Mouse (Mus musculus) forebrain, embryonic 12.5 days (tissue): ENCODE measurements around the gene Phactr4. TPM values are rescaled to one million over a fixed set of nuclear protein-coding genes. Genes with fewer than 3 reads are reported as not detected.

Source experiments
- ATAC-seq: fragments of 200-750 bp; cut with Nextera tagmentation; 2 replicates; pipeline ENCODE4 v1.8.0; 2017; ENCODE audit warnings: moderate TSS enrichment; ENCODE audit not compliant: low FRiP score
- H3K27ac ChIP-seq: fragments of 300-500 bp; sonication (generic); 2 replicates; pipeline ENCODE4 v1.5.1; 2016; ENCODE audit warnings: mild to moderate bottlenecking
- H3K27me3 ChIP-seq: fragments of 300-500 bp; sonication (generic); 2 replicates; pipeline ENCODE4 v1.6.1; 2016; ENCODE audit warnings: mild to moderate bottlenecking
- H3K36me3 ChIP-seq: fragments of 300-500 bp; sonication (generic); replicated peaks from 2 replicates; pipeline ENCODE4 v1.6.1; 2016; ENCODE audit warnings: mild to moderate bottlenecking
- H3K4me1 ChIP-seq: fragments of 300-500 bp; sonication (generic); 2 replicates; pipeline ENCODE4 v1.6.1; 2016
- H3K4me2 ChIP-seq: fragments of 300-500 bp; sonication (generic); 2 replicates; pipeline ENCODE4 v1.6.1; 2016; ENCODE audit warnings: mild to moderate bottlenecking, moderate library complexity
- H3K4me3 ChIP-seq: fragments of 300-500 bp; sonication (generic); replicated peaks from 2 replicates; pipeline ENCODE4 v1.5.1; 2016; ENCODE audit warnings: mild to moderate bottlenecking
- H3K9ac ChIP-seq: fragments of 300-500 bp; sonication (generic); 2 replicates; pipeline ENCODE4 v1.6.1; 2016; ENCODE audit warnings: mild to moderate bottlenecking
- H3K9me3 ChIP-seq: fragments of 300-500 bp; sonication (generic); 2 replicates; pipeline ENCODE4 v1.6.1; 2016
- WGBS: fragments of 180-500 bp; shearing (Covaris S2); methylation state at CpG from one replicate; pipeline ENCODE4 v1.1.7; 2016; 5-methylcytosine and 5-hydroxymethylcytosine counted together
- polyA plus RNA-seq: library from polyadenylated mRNA; unstranded; fragments of >200 nt; fragmentation: Nextera tagmentation; extraction: Ambion mirVana; gene quantifications from 2 replicates; pipeline ENCODE4 v1.2.1, GENCODE M21; 2016

Gene Phactr4
- polyA plus RNA-seq, 1 experiment from 2014 or later: 22.3 TPM

DNA sequence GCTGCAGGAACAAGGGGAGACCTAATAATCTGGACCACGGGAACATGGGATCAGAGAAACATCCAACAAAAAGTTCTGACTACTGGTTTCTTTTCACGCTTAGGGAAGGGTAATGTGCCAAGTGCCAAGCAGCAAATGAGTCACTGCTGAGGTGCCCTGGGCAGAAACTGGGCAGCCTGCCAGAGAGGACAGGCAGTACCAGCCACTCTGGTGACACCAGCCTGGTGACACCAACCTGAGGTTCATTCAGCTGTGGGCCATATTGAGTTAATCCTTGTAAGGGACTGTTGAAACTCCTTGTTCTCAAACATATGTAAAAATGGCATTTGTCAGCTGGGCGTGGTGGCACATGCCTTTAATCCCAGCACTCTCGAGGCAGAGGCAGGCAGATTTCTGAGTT lies 67.7 kb downstream of the Phactr4 start:
- Histone ChIP-seq H3K4me3 (no peak overlapping the region), H3K4me2 (no peak overlapping the region), H3K4me1 (peaks cover 18% of the 10 kb centered on the region), H3K27me3 (no peaks in the 10 kb centered on the region), H3K36me3 (peaks cover 54% of the 10 kb centered on the region), H3K9ac (no peak overlapping the region), H3K9me3 (no peaks in the 10 kb centered on the region), H3K27ac (no peak overlapping the region)
- WGBS: 90% methylated on average over 4 of the region's 4 CpGs
- ATAC-seq: no peak

DNA sequence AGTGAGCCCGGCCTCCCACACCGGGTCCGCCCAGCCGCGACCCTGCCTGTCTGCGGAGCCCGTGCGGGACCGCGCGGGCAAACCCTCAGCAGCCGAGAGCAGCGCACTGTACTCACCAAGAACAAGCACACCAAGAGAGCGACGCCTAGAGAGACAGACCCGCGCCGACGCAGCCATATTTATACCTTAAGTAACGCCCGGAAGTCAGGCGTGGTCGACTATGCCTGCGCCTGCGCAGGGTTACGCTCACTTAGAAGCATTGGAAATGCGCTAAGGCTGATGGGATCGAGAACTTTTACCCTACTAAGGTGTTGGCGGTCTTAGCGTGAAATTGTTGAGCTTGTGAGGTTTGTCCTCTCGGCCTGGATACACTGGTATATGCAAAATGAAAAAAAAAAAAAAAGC lies 68.8 kb downstream of the Phactr4 start, which contains the start of gene Rcc1:
Gene Rcc1, minus strand, starts transcription at position 125 of the 405 bp plus-strand sequence.
- peak; percentile 92 for ATAC-seq
- WGBS: under 1% methylated on average over 31 of the region's 31 CpGs
- Histone ChIP-seq H3K4me2 (peak within 1 kb of the TSS; percentile 89), H3K9ac (peak within 1 kb of the TSS; percentile 84), H3K27ac (peak within 1 kb of the TSS; percentile 91), H3K4me1 (peaks cover 18% of the 10 kb centered on the region), H3K9me3 (no peaks in the 10 kb centered on the region), H3K36me3 (peaks cover 44% of the 10 kb centered on the region), H3K27me3 (no peaks in the 10 kb centered on the region), H3K4me3 (peak within 1 kb of the TSS; percentile 78)

DNA sequence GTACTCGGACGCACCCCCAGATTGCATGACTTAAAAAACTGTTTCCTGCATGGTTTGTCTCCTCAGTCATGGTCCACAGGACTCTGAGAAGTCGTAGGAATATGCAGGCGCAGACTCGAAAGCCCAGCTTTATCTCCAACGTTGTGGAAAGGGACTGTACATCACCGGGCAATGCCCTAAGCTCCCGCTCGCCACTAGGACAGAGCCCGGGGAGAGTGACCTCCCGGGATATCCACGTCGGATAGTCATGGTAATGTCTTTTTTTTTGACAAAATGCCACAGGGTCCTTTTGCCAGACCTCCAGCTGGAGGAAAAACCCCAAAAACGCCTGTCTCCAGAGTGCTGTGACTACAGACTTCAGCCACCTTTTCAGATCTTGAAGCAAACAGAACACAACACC lies 69.5 kb downstream of the Phactr4 start:
- H3K4me1 ChIP-seq: peaks cover 19% of the 10 kb centered on the region
- H3K27me3 ChIP-seq: no peaks in the 10 kb centered on the region
- under 1% methylated on average over 14 of the region's 14 CpGs for WGBS
- peaks cover 38% of the 10 kb centered on the region for H3K36me3 ChIP-seq
- no peak for ATAC-seq
- peak overlapping the region; percentile 84 for H3K9ac ChIP-seq
- no peaks in the 10 kb centered on the region for H3K9me3 ChIP-seq
- peak overlapping the region; percentile 89 for H3K4me2 ChIP-seq
- H3K4me3 ChIP-seq: peak overlapping the region; percentile 78
- peak overlapping the region; percentile 91 for H3K27ac ChIP-seq

DNA sequence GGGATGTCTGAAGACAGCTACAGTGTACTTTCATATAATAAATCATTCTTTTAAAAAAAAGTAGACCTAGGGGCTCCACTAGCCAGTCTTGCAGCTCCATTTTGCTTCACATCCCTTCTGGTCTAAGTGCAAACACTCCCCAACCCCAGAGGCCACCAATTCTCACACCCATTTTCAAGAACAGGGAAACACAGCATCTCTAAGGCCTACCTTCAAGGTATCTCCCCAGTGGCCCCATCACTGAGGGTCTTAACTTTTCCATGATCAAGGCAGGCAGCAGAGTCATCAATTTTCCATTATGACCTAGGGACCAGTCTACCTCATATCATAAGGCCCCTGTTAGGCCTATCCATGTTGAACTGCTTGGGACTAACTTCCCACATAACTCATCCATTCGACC lies 70.9 kb downstream of the Phactr4 start:
- Histone ChIP-seq H3K4me3 (peak overlapping the region; percentile 78; the same call in 1 of the 2 replicates), H3K4me2 (peak overlapping the region; percentile 89), H3K27me3 (no peaks in the 10 kb centered on the region), H3K36me3 (peaks cover 27% of the 10 kb centered on the region), H3K27ac (no peak overlapping the region), H3K9me3 (no peaks in the 10 kb centered on the region), H3K9ac (peak overlapping the region; percentile 84; the same call in 1 of the 2 replicates), H3K4me1 (peaks cover 22% of the 10 kb centered on the region)
- no peak for ATAC-seq
- WGBS: 55% methylated on average over 1 of the region's 1 CpGs

DNA sequence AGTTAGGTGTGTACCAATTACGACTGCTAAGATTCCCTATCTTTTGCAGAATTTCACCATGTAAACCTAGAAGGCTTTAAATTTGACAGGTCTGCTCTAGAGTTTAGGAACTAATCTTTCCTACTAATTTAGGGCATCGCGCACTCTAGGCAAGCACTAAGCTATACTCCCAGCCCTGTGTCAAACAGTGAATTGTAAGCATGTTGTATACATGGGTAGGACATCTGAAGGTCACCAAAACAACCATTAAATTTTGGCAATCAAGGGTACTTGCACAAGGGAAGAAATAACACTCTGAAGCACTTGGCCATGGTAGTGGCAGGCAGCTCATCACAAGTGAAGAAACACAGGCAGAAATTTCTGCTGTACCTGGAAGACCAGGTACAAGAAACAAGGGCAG lies 71.4 kb downstream of the Phactr4 start:
- Histone ChIP-seq H3K4me2 (no peak overlapping the region), H3K9me3 (no peaks in the 10 kb centered on the region), H3K27ac (no peak overlapping the region), H3K4me1 (peaks cover 22% of the 10 kb centered on the region), H3K4me3 (no peak overlapping the region), H3K9ac (no peak overlapping the region), H3K27me3 (no peaks in the 10 kb centered on the region), H3K36me3 (peaks cover 22% of the 10 kb centered on the region)
- WGBS: 67% methylated on average over 3 of the region's 3 CpGs
- no peak for ATAC-seq

DNA sequence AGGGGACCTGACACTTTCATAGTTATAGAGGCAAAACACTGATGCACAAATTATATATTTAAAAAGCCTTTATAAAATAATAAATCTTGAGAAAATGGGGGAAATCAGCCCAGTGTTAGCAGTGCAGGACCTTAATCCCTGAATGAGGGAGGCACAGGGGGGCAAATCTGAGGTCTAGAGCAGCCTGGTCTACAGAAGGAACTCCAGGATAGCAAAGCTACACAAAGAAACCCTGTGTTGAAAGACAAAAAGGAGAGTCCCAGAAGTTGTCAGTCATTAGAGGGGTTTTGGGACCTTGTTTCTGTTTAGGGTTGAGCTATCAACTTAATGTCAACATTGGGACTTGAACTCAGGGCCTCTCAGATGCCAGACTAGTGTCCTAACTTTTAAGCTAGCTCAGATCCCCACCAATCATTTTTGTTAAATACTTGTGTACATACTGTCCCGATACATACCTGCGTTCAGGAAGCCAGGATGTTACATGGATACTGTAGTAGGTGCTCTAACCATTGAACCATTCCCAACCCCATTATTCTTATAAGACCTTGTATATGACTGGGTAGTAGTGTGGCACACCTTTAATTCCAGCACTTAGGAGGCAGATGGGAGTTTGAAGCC lies 72.1 kb downstream of the Phactr4 start:
- no peak overlapping the region for H3K4me3 ChIP-seq
- no peaks in the 10 kb centered on the region for H3K27me3 ChIP-seq
- H3K9me3 ChIP-seq: no peaks in the 10 kb centered on the region
- peaks cover 22% of the 10 kb centered on the region for H3K4me1 ChIP-seq
- peaks cover 22% of the 10 kb centered on the region for H3K36me3 ChIP-seq
- no peak overlapping the region for H3K4me2 ChIP-seq
- WGBS: 42% methylated on average over 2 of the region's 2 CpGs
- H3K27ac ChIP-seq: no peak overlapping the region
- no peak for ATAC-seq
- H3K9ac ChIP-seq: no peak overlapping the region

DNA sequence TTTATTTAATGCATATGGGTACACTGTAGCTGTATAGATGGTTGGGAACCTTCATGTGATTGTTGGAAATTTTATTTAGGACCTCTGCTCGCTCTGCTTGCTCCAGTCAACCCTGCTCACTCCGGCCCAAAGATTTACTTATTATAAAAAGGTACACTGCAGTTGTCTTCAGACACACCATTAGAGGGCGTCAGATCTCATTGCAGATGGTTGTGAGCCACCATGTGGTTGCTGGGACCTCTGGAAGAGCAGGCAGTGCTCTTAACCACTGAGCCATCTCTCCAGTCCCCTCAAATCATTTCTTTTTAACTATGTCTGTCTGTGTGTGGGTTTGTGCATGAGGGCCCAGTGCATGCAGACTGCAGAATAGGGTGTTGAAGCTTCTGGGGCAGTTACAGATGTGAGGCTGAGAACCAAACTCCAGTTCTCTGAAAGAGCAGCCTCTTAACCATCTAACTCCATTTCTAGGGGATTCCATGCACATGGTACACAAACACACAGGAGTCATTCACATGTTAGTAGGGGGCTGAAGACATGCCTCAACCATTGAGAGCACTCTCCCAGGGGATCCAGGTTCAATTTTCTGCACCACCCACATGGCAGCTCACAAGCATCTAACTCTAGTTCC lies 72.7 kb downstream of the Phactr4 start:
- H3K27me3 ChIP-seq: no peaks in the 10 kb centered on the region
- no peak overlapping the region for H3K4me2 ChIP-seq
- peaks cover 22% of the 10 kb centered on the region for H3K36me3 ChIP-seq
- H3K9me3 ChIP-seq: no peaks in the 10 kb centered on the region
- H3K4me1 ChIP-seq: peaks cover 26% of the 10 kb centered on the region
- ATAC-seq: no peak
- H3K4me3 ChIP-seq: no peak overlapping the region
- no peak overlapping the region for H3K9ac ChIP-seq
- 57% methylated on average over 3 of the region's 3 CpGs for WGBS
- H3K27ac ChIP-seq: peak overlapping the region; percentile 5; the same call in 1 of the 2 replicates

DNA sequence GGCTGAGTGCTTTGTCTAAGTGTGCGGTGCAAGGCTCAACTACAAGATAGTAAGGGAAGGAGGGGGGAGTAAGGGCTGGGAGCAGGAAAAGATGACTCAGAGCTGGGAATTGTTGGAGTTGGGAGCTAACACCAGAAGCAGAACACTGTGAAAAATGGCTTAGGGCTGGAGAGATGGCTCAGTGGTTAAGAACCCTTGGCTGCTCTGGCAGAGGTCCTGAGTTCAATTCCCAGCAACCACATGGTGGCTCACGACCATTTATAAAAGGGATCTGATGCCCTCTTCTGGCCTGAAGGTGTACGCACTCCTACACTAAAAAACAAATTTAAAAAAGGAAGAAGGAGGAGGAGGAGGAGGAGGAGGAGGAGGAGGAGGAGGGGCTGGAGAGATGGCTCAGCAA lies 75.6 kb downstream of the Phactr4 start:
- peaks cover 24% of the 10 kb centered on the region for H3K36me3 ChIP-seq
- no peak for ATAC-seq
- peaks cover 28% of the 10 kb centered on the region for H3K4me1 ChIP-seq
- H3K9me3 ChIP-seq: no peaks in the 10 kb centered on the region
- no peaks in the 10 kb centered on the region for H3K27me3 ChIP-seq
- WGBS: 54% methylated on average over 3 of the region's 3 CpGs
- H3K9ac ChIP-seq: no peak overlapping the region
- H3K4me3 ChIP-seq: no peak overlapping the region
- no peak overlapping the region for H3K4me2 ChIP-seq
- H3K27ac ChIP-seq: no peak overlapping the region

DNA sequence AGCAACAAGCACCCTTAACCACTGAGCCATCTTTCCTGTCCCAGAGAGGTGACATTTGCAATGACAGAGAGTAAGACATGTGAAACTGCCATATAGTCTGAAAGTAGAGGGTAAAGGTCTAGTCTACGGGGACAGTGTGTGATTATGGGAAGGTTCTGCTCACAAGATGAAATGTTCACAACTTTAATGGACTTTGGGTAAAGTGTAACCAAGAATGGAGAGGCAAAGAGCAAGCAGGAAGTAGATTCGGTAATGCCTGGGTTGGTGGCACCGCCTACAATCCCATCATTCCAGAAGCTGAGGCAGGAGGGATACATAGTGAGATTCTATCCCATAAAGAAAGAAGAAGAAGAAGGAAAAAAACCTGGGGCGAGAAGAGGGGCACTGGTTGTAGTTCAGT lies 76.0 kb downstream of the Phactr4 start:
- no peak overlapping the region for H3K9ac ChIP-seq
- no peak for ATAC-seq
- no peak overlapping the region for H3K27ac ChIP-seq
- H3K4me2 ChIP-seq: no peak overlapping the region
- no peaks in the 10 kb centered on the region for H3K9me3 ChIP-seq
- H3K4me1 ChIP-seq: peaks cover 24% of the 10 kb centered on the region
- WGBS: 80% methylated on average over 4 of the region's 4 CpGs
- no peaks in the 10 kb centered on the region for H3K27me3 ChIP-seq
- peaks cover 24% of the 10 kb centered on the region for H3K36me3 ChIP-seq
- no peak overlapping the region for H3K4me3 ChIP-seq

DNA sequence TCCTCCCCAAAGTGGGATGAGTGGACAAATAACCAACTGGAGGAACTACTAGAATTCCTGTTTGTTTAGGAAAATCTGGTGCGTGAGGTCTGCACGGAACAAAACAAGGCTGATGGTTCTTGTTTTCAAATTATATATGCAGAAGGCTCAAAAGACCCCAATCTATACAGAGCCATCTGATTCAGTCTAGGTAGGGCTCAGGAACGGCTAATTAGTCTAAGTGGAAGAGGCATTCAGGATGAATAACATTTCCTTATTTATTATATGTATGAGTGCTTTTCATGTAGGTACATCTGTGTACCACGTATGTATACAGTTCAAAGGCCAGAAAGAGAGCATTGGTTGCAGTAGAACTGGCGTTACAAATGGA lies 76.5 kb downstream of the Phactr4 start:
- peak overlapping the region; percentile 78 for H3K4me3 ChIP-seq
- peaks cover 24% of the 10 kb centered on the region for H3K4me1 ChIP-seq
- peaks cover 19% of the 10 kb centered on the region for H3K36me3 ChIP-seq
- peak overlapping the region; percentile 85 for H3K4me2 ChIP-seq
- peak; percentile 51 for ATAC-seq
- 47% methylated on average over 5 of the region's 5 CpGs for WGBS
- no peaks in the 10 kb centered on the region for H3K9me3 ChIP-seq
- no peak overlapping the region; the same call in 1 of the 2 replicates for H3K9ac ChIP-seq
- no peaks in the 10 kb centered on the region for H3K27me3 ChIP-seq
- H3K27ac ChIP-seq: no peak overlapping the region

DNA sequence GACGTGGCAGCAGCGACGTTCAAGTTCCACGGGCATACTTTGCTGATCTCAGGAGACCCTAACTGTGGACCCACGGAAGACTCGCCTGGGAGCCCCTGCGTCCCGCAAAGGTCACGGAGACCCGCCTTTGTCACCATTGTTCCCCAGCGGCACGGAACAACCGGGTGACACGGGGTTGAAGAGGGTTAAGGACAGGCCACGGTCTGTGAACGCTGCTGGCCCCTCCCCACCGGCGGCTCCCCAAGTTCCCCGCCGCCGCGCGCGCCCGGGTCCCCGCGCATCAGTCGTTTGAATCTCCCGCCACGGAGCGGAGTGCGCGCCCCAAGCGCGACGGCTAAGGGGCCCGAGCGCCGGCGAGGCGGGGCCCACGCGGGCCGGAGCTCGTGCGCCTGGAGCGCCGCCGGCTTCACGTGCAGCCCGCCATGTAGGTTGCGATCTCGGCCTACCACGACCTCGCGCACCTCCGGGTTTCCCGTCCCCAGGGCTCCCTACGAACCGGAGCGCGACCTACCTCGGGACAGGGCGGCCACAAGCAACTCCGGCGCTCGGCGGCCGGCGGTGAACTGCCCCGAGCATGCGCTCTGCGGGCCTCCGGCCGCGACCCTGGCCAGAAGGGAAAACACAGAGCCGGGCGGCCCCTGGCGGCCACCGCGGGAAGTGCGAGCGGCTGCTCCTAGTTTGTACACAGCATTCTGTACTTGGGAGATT lies 77.0 kb downstream of the Phactr4 start:
- WGBS: under 1% methylated on average over 76 of the region's 83 CpGs

DNA sequence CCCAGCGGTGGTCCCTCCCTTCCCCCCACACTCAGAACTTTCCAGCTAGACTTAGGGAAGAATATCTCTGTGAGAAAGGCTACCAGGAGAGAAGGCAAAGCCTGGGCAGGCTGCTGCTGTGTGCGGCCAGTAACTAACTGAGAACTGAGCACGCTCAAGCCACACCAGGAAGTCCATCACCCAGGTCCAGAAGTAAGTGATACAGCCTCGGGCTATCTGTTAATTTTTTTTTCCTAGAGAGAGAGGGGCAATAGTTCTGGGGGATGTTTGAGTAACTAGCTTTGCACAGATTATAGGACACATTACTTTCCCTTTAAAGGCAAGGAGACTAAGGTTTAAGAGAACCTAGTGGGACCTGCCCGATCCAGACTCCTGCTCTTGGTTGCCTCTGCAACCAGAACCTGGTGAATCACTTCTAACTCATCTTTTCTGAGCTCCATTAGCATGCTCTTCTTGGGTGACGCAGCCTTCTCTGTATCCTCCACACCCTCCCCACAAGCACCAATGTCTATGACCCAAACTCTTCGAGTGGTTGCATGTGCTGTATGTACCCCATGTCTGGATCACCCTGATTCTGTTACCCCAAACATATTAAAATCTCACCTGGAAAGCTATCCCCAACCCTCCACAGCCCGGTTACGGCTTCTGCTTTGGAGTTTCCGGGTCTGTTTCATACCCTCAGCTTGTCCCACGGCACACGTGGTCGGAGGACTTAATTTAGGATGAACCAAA lies 77.7 kb downstream of the Phactr4 start:
- peak overlapping the region; percentile 89 for H3K9ac ChIP-seq
- peaks cover 12% of the 10 kb centered on the region for H3K36me3 ChIP-seq
- peak overlapping the region; percentile 78 for H3K4me3 ChIP-seq
- H3K4me2 ChIP-seq: peak overlapping the region; percentile 85
- 11% methylated on average over 13 of the region's 13 CpGs for WGBS
- no peak overlapping the region for H3K27ac ChIP-seq
- H3K9me3 ChIP-seq: no peaks in the 10 kb centered on the region
- H3K4me1 ChIP-seq: peaks cover 24% of the 10 kb centered on the region
- ATAC-seq: peak; percentile 18; the same call in 1 of the 2 replicates
- no peaks in the 10 kb centered on the region for H3K27me3 ChIP-seq

More for the DNA sequence above, 77.0 kb downstream of the Phactr4 start:
- Histone ChIP-seq H3K4me1 (peaks cover 24% of the 10 kb centered on the region), H3K9me3 (no peaks in the 10 kb centered on the region), H3K27me3 (no peaks in the 10 kb centered on the region), H3K27ac (no peak overlapping the region), H3K4me3 (peak overlapping the region; percentile 78), H3K4me2 (peak overlapping the region; percentile 85), H3K9ac (peak overlapping the region; percentile 89), H3K36me3 (peaks cover 14% of the 10 kb centered on the region)
- peak; percentile 91 for ATAC-seq
